Mouse (Mus musculus): ENCODE measurements at regions not wholly inside any gene's neighbourhood (a gene's known extent, or its start where the extent isn't known, plus 50 kb on each side); places are given as distances from the start of the nearest gene placed in this dataset.

- no peaks in the 10 kb centered on the region for H3K9me3 ChIP-seq (ENCODE audit: low read length)
- WGBS, result 78% methylated on average over 4 of the region's 4 CpGs
- H3K4me2 ChIP-seq (ENCODE audit: low read depth, low read length, poor library complexity, severe bottlenecking), result no peak overlapping the region
- no peak overlapping the region for H3K27ac ChIP-seq (ENCODE audit: low read depth, low read length)
- no peak overlapping the region for H3K9ac ChIP-seq (replicated peaks; ENCODE audit: low read length, poor library complexity, severe bottlenecking)
- no peaks in the 10 kb centered on the region for H3K27me3 ChIP-seq (ENCODE audit: insufficient read depth, low read length)
- no peak for TF ChIP-seq CTCF (IDR thresholded peaks at IDR 0.05)
- no peak overlapping the region for H3K4me3 ChIP-seq (ENCODE audit: low read depth, low read length)
- H3K4me1 ChIP-seq (ENCODE audit: insufficient read depth, low read length), result no peaks in the 10 kb centered on the region
- no peak for DNase-seq (ENCODE audit: low spot score)
- no peaks in the 10 kb centered on the region for H3K36me3 ChIP-seq (ENCODE audit: insufficient read depth, low read length)
- no peak for ATAC-seq (ENCODE audit: low FRiP score)
Measured at GRCm38 (mm10) chr16:30199836-30200235, 67.5 kb downstream of the Cpn2 start.

GRCm38 (mm10) chr16:30204144-30204543 is 63.2 kb downstream of the Cpn2 start:
- no peak for DNase-seq (ENCODE audit: low spot score)
- H3K4me2 ChIP-seq (ENCODE audit: low read depth, low read length, poor library complexity, severe bottlenecking), result no peak overlapping the region
- no peaks in the 10 kb centered on the region for H3K4me1 ChIP-seq (ENCODE audit: insufficient read depth, low read length)
- ATAC-seq (ENCODE audit: low FRiP score), result no peak
- no peaks in the 10 kb centered on the region for H3K9me3 ChIP-seq (ENCODE audit: low read length)
- TF ChIP-seq CTCF (IDR thresholded peaks at IDR 0.05), result no peak
- 0 out of 2 replicates have a peak, but pooled peaks cover 10% of the 10 kb centered on the region for H3K27me3 ChIP-seq (ENCODE audit: insufficient read depth, low read length)
- no peak overlapping the region for H3K9ac ChIP-seq (replicated peaks; ENCODE audit: low read length, poor library complexity, severe bottlenecking)
- no peaks in the 10 kb centered on the region for H3K36me3 ChIP-seq (ENCODE audit: insufficient read depth, low read length)
- no peak overlapping the region for H3K4me3 ChIP-seq (ENCODE audit: low read depth, low read length)
- no peak overlapping the region for H3K27ac ChIP-seq (ENCODE audit: low read depth, low read length)
- WGBS, result 63% methylated on average over 4 of the region's 4 CpGs

GRCm38 (mm10) chr16:30205314-30205815 is 61.9 kb downstream of the Cpn2 start:
- DNase-seq (ENCODE audit: low spot score) (no peak), ATAC-seq (ENCODE audit: low FRiP score) (no peak)
- no peak for TF ChIP-seq CTCF (IDR thresholded peaks at IDR 0.05)
- no peaks in the 10 kb centered on the region for H3K36me3 ChIP-seq (ENCODE audit: insufficient read depth, low read length)
- no peak overlapping the region for H3K4me2 ChIP-seq (ENCODE audit: low read depth, low read length, poor library complexity, severe bottlenecking)
- no peak overlapping the region for H3K4me3 ChIP-seq (ENCODE audit: low read depth, low read length)
- H3K9ac ChIP-seq (replicated peaks; ENCODE audit: low read length, poor library complexity, severe bottlenecking), result no peak overlapping the region
- no peaks in the 10 kb centered on the region for H3K4me1 ChIP-seq (ENCODE audit: insufficient read depth, low read length)
- H3K27ac ChIP-seq (ENCODE audit: low read depth, low read length), result no peak overlapping the region
- H3K27me3 ChIP-seq (ENCODE audit: insufficient read depth, low read length), result 0 out of 2 replicates have a peak, but pooled peaks cover 10% of the 10 kb centered on the region
- H3K9me3 ChIP-seq (ENCODE audit: low read length), result no peaks in the 10 kb centered on the region
- WGBS, result 10% methylated on average over 8 of the region's 8 CpGs

GRCm38 (mm10) chr16:30205816-30206356 is 61.4 kb downstream of the Cpn2 start:
- H3K9ac ChIP-seq (replicated peaks; ENCODE audit: low read length, poor library complexity, severe bottlenecking), result no peak overlapping the region
- no peak overlapping the region for H3K27ac ChIP-seq (ENCODE audit: low read depth, low read length)

More at GRCm38 (mm10) chr16:30205816-30206356, 61.4 kb downstream of the Cpn2 start:
- ATAC-seq (ENCODE audit: low FRiP score), result no peak
- no peaks in the 10 kb centered on the region for H3K36me3 ChIP-seq (ENCODE audit: insufficient read depth, low read length)
- H3K27me3 ChIP-seq (ENCODE audit: insufficient read depth, low read length), result 0 out of 2 replicates have a peak, but pooled peaks cover 10% of the 10 kb centered on the region
- TF ChIP-seq CTCF (IDR thresholded peaks at IDR 0.05), result no peak
- no peak for DNase-seq (ENCODE audit: low spot score)
- H3K4me2 ChIP-seq (ENCODE audit: low read depth, low read length, poor library complexity, severe bottlenecking), result no peak overlapping the region
- H3K4me1 ChIP-seq (ENCODE audit: insufficient read depth, low read length), result no peaks in the 10 kb centered on the region
- H3K9me3 ChIP-seq (ENCODE audit: low read length), result no peaks in the 10 kb centered on the region
- WGBS, result 13% methylated on average over 15 of the region's 15 CpGs
- H3K4me3 ChIP-seq (ENCODE audit: low read depth, low read length), result no peak overlapping the region
